In the genomic region with DNA sequence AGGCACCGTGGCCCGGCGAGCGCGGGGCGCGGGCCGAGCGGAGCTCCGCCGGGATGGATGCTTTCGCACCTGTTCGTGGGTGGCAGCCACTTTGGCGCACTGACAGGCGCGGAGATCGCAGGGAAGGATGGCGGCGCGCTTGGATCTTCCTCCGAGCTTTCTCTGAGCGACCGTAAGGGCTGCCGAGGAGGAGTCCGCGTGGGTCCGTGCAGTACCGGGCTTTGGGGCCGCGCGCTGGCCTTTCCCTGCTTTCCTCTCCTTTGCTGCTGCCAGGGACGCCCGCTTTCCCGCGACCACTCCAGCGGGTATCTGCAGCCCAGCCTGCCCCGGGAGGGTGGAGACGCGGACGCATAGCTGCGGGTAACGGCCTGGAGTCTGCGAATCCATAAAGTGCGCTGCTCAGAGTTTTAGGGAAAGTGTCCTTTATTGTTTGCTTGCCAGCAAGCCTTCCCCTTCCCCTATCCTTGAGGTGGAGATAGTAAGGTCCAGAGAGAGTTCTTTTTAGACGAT, we compare ENCODE assay signal across 8 mouse cellular contexts. TPM values are rescaled to one million over a fixed set of nuclear protein-coding genes. Genes with fewer than 3 reads are reported as not detected.
DNase-seq lines count a peak whose midpoint lies in the region; ATAC-seq and TF ChIP-seq lines count a peak whose summit lies in the region.

No protein-coding gene starts in this region.

- H3K36me3 ChIP-seq in heart, adult 2 months (ENCODE audit: control insufficient read depth, insufficient read depth, low read length): peaks cover 3% of the 10 kb centered on the region; the same call in 1 of the 2 replicates
- no peaks in the 10 kb centered on the region for H3K36me3 ChIP-seq in hindbrain, embryonic 16.5 days (ENCODE audit: control insufficient read depth, insufficient read depth, low read length)
- peaks cover 3% of the 10 kb centered on the region; the same call in 1 of the 2 replicates for H3K36me3 ChIP-seq in midbrain, embryonic 10.5 days

- peak overlapping the region; percentile 88 for H3K9ac ChIP-seq in heart, adult 2 months (ENCODE audit: low read depth, low read length)
- H3K9ac ChIP-seq in hindbrain, embryonic 16.5 days (ENCODE audit: low read depth, low read length): peak overlapping the region; percentile 83

- H3K27ac ChIP-seq in heart, adult 2 months: peak overlapping the region; percentile 93
- peak overlapping the region; percentile 92 for H3K27ac ChIP-seq in hindbrain, embryonic 16.5 days (ENCODE audit: low read depth, low read length)
- H3K27ac ChIP-seq in midbrain, embryonic 10.5 days (replicated peaks): peak overlapping the region; percentile 93

- ATAC-seq in hindbrain, embryonic 16.5 days: peak; percentile 60; the same call in 1 of the 2 replicates
- ATAC-seq in inflammation-experienced regulatory T-cells, adult 6 months: no peak

- no peak for DNase-seq in heart, adult 2 months
- no peak for DNase-seq in heart, postnatal 25 days (ENCODE audit: low spot score)
- DNase-seq in urinary bladder, postnatal 14 days (ENCODE audit: low spot score): peak; percentile 29
- no peak for DNase-seq in urinary bladder, postnatal 36 days (ENCODE audit: low spot score in 2 of 2)
- DNase-seq in midbrain, embryonic 10.5 days (ENCODE audit: low spot score): no peak
- no peak for DNase-seq in gastrocnemius, adult 18-20 months (ENCODE audit: low spot score)

- peak overlapping the region; percentile 84 for H3K4me3 ChIP-seq in heart, adult 2 months
- peak overlapping the region; percentile 71 for H3K4me3 ChIP-seq in hindbrain, embryonic 16.5 days (ENCODE audit: low read length)
- peak overlapping the region; percentile 96 for H3K4me3 ChIP-seq in midbrain, embryonic 10.5 days

- 1% methylated on average over 45 of the region's 45 CpGs for WGBS in heart, adult 2 months
- under 1% methylated on average over 40 of the region's 45 CpGs for WGBS in hindbrain, embryonic 16.5 days
- WGBS in midbrain, embryonic 10.5 days: under 1% methylated on average over 45 of the region's 45 CpGs

- peaks cover 8% of the 10 kb centered on the region for H3K4me1 ChIP-seq in heart, adult 2 months (ENCODE audit: control insufficient read depth, insufficient read depth, low read length)
- H3K4me1 ChIP-seq in hindbrain, embryonic 16.5 days (ENCODE audit: control insufficient read depth, insufficient read depth, low read depth, low read length): peaks cover 11% of the 10 kb centered on the region
- H3K4me1 ChIP-seq in midbrain, embryonic 10.5 days: peaks cover 34% of the 10 kb centered on the region

- intact Hi-C loops in heart, adult 2 months (cut with DNase I): loop anchor here (10.0 kb wide), 1 partner anchor 257 kb away; no protein-coding TSS in a partner anchor
- intact Hi-C loops in heart, postnatal 25 days (cut with DNase I): loop anchor here (5.0 kb wide), 1 partner anchor 160 kb away; no protein-coding TSS in a partner anchor

- H3K9me3 ChIP-seq in hindbrain, embryonic 16.5 days (ENCODE audit: control insufficient read depth, low read length): no peaks in the 10 kb centered on the region
- no peaks in the 10 kb centered on the region for H3K9me3 ChIP-seq in midbrain, embryonic 10.5 days (replicated peaks)

- TF ChIP-seq POLR2A in heart, adult 2 months (IDR thresholded peaks at IDR 0.05; ENCODE audit: insufficient read depth, low read depth, low read length): no peak

- no peaks in the 10 kb centered on the region for H3K27me3 ChIP-seq in heart, adult 2 months (ENCODE audit: control insufficient read depth, insufficient read depth, low read length)
- H3K27me3 ChIP-seq in hindbrain, embryonic 16.5 days (replicated peaks; ENCODE audit: control insufficient read depth, insufficient read depth, low read length): no peaks in the 10 kb centered on the region
- H3K27me3 ChIP-seq in midbrain, embryonic 10.5 days (ENCODE audit: low read depth, poor library complexity, severe bottlenecking): no peaks in the 10 kb centered on the region

- no peak for TF ChIP-seq CTCF in heart, adult 2 months (IDR thresholded peaks at IDR 0.05)

- H3K4me2 ChIP-seq in hindbrain, embryonic 16.5 days (ENCODE audit: low read length): peak overlapping the region; percentile 56

- no peak for TF ChIP-seq EP300 in heart, adult 2 months (IDR thresholded peaks at IDR 0.05; ENCODE audit: insufficient read depth, low read depth, low read length)

- H3K79me2 ChIP-seq in heart, adult 2 months (replicated peaks; ENCODE audit: control insufficient read depth, insufficient read depth, low read length): peaks cover 2% of the 10 kb centered on the region; the same call in 1 of the 2 replicates

RNA-seq across cellular contexts. Expression of a gene that starts 0.5 kb away (rescaled TPM):
- 10 to 100 TPM; 34.0 to 37.5 TPM for total RNA-seq in heart, adult 2 months (2021)
- polyA plus RNA-seq in heart, adult 2 months (2012; rRNA removed): 35.9 and 50.2 TPM in 2 replicates
- total RNA-seq in heart, postnatal 25 days (2021): 10 to 100 TPM; 31.4 to 37.8 TPM
- 73.3 and 73.8 TPM in 2 replicates for polyA plus RNA-seq in hindbrain, embryonic 16.5 days (2015; fragmentation: Nextera tagmentation; extraction: Ambion mirVana)
- 97.0 and 102 TPM in 2 replicates for polyA plus RNA-seq in midbrain, embryonic 10.5 days (2016; fragmentation: Nextera tagmentation; extraction: Ambion mirVana)
- polyA plus RNA-seq in inflammation-experienced regulatory T-cells, adult 6 months (2017; shearing (Covaris generic)): 100 to 1,000 TPM in 2 of 3 experiments, 10 to 100 TPM in 1; 97.0 to 142 (median 135) TPM
- 1 to 10 TPM; 5.9 to 9.3 TPM for total RNA-seq in gastrocnemius, adult 18-20 months (2021)
